Mouse (Mus musculus): Measurements from ENCODE around the gene Ccs.

DNA sequence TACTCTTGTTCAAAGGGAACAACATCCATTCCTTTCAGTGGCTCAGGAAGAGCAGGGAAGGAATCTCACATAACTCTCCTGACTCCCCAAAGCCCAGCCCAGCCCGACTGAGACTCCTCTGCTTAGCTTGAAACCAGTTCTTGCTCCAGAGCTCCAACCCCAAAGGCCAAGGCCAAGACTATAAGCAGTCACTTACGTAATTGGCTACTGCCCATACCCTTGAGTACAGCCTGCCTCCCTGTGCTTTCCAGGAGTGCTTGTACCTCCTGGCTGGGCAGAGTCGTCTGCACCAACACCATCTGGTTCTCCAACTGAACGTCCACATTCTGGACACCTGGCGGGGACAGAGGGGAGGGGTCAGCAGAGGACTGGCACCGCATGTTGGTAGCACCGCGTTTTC is 5.2 kb downstream of the Ccs start:
- no peak for TF ChIP-seq GATA1 (IDR thresholded peaks at IDR 0.05; ENCODE audit: borderline replicate concordance, low read length)
- TF ChIP-seq FLI1 (IDR thresholded peaks at IDR 0.05; ENCODE audit: low read length): no peak

Measured in megakaryocyte, embryonic 14.5 days (primary cell).